Mouse (Mus musculus): ENCODE results near the gene Ptprs.

DNA sequence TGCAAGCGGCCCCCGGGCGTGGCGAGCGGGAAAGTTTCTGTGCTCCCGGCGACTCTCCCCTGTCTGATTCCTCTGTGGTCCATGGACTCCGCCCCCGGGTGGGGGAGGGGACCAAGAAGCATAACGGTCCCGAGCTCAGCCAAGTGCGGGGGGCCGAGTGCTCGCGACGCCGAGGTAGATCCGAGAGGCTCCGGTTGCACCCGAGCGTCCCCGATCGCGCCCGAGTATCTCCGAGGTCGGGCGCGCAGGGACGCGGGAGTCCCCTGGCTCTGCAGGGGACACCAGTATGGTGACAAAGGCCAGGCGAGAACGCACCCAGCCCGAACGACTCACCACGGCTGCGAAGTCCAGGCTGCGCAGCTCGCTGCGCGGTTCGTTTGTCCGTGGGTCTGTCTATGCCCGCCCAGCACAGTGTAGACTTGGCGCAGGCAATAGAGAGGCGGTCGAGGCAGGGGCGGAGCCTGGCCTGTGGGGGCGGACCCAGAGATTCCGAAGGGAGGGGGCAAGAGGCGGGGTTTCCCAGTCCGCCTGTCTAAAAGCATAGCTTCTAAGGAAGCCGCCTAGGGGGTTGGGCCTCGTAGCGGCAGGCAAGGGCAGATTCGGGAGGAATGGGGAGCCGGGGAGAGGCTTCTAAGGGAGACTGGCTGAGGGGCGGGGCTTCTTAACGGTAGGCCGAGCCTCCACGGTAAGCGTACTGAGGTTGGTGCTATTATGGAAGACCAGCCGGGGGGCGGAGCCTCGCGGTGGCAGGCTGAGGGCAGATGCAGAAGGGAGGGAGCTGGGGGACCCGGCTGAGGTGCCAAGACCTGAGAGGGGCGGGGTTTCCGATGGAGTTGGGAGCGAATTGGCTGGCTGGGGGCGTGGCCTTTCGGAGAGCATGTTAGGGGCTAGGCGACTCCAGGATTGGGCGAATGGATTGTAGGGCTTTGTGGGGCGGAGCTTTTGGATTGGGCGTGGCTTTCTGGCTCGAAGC lies 14.2 kb downstream of the Ptprs start:
- TF ChIP-seq GATA1 (IDR thresholded peaks at IDR 0.05; ENCODE audit: borderline replicate concordance, low read length) (no peak), FLI1 (IDR thresholded peaks at IDR 0.05; ENCODE audit: low read length) (no peak)
